ENCODE assay signal across 31 mouse cellular contexts in genomic region chr6:99751308-99751707, GRCm38 (mm10). TPM values are rescaled to one million over a fixed set of nuclear protein-coding genes. Genes with fewer than 3 reads are reported as not detected.
DNase-seq lines count a peak whose midpoint lies in the region; ATAC-seq lines count a peak whose summit lies in the region.
"Had no signal": no experiment of that assay in that cellular context is flagged by ENCODE, and none has a peak within 500 bp of the region (broad histone marks: within the 10 kb centered on the region; RNA-seq: fewer than 3 reads in every experiment).

No protein-coding gene starts in this region.

- H3K36me3 ChIP-seq in hindbrain, embryonic 12.5 days, result no peaks in the 10 kb centered on the region
- H3K36me3 ChIP-seq in hindbrain, embryonic 13.5 days, result no peaks in the 10 kb centered on the region
- H3K36me3 ChIP-seq: embryonic facial prominence, embryonic 13.5 days; G1E; heart, embryonic 15.5 days had no signal

- H3K4me1 ChIP-seq in hindbrain, embryonic 12.5 days, result no peaks in the 10 kb centered on the region
- no peaks in the 10 kb centered on the region for H3K4me1 ChIP-seq in hindbrain, embryonic 13.5 days (replicated peaks)
- H3K4me1 ChIP-seq: embryonic facial prominence, embryonic 13.5 days; heart, embryonic 15.5 days; megakaryocyte, embryonic 14.5 days had no signal

- peaks cover 4% of the 10 kb centered on the region; the same call in 1 of the 2 replicates for H3K27me3 ChIP-seq in hindbrain, embryonic 12.5 days
- H3K27me3 ChIP-seq in hindbrain, embryonic 13.5 days, result 0 out of 2 replicates have a peak, but pooled peaks cover 18% of the 10 kb centered on the region
- H3K27me3 ChIP-seq: embryonic facial prominence, embryonic 13.5 days had no signal

- no peak overlapping the region for H3K4me2 ChIP-seq in hindbrain, embryonic 12.5 days (replicated peaks)
- no peak overlapping the region for H3K4me2 ChIP-seq in hindbrain, embryonic 13.5 days
- H3K4me2 ChIP-seq: embryonic facial prominence, embryonic 13.5 days; heart, embryonic 15.5 days; lung, embryonic 14.5 days had no signal

- no peak overlapping the region for H3K9ac ChIP-seq in hindbrain, embryonic 12.5 days
- H3K9ac ChIP-seq in hindbrain, embryonic 13.5 days, result no peak overlapping the region
- H3K9ac ChIP-seq: embryonic facial prominence, embryonic 13.5 days; heart, embryonic 15.5 days; liver, embryonic 14.5 days; lung, embryonic 14.5 days had no signal

- intact Hi-C loops in heart, postnatal 14 days (cut with DNase I), result no loop called here

- WGBS in hindbrain, embryonic 12.5 days, result 69% methylated on average over 6 of the region's 6 CpGs
- WGBS in hindbrain, embryonic 13.5 days, result 59% methylated on average over 6 of the region's 6 CpGs

- no peaks in the 10 kb centered on the region for H3K9me3 ChIP-seq in hindbrain, embryonic 12.5 days (replicated peaks)
- no peaks in the 10 kb centered on the region for H3K9me3 ChIP-seq in hindbrain, embryonic 13.5 days
- H3K9me3 ChIP-seq: embryonic facial prominence, embryonic 13.5 days; heart, embryonic 15.5 days had no signal

- peak; percentile 24 to 47 for DNase-seq in right cerebral cortex, postnatal 10 days (ENCODE audit: low spot score in 2 of 2)
- no peak for DNase-seq in right cerebral cortex, adult 18-20 months
- DNase-seq in layer of hippocampus, adult 8-10 months (ENCODE audit: low spot score in 2 of 2), result peak; percentile 15 to 20
- DNase-seq in heart, postnatal 14 days, result no peak
- no peak for DNase-seq in kidney, postnatal 25 days
- DNase-seq: adrenal gland, postnatal 36 days; B cell, adult 2 months; cerebellum, adult 18-20 months; cerebellum, postnatal 14 days; heart, postnatal 4 days; kidney, postnatal 36 days; lung, embryonic 14.5 days; lung, postnatal 36 days; right cerebral cortex, postnatal 25 days; spleen, adult 18-20 months had no signal

- ATAC-seq in hindbrain, embryonic 12.5 days (ENCODE audit: low FRiP score), result 0 out of 2 replicates have a peak, but pooled peaks have one; percentile 26
- no peak for ATAC-seq in hindbrain, embryonic 13.5 days (ENCODE audit: low FRiP score)
- ATAC-seq: intestine, postnatal 0 days; Patski had no signal

- H3K4me3 ChIP-seq in hindbrain, embryonic 12.5 days, result no peak overlapping the region
- no peak overlapping the region for H3K4me3 ChIP-seq in hindbrain, embryonic 13.5 days
- H3K4me3 ChIP-seq: embryonic facial prominence, embryonic 13.5 days; heart, embryonic 15.5 days; megakaryocyte, embryonic 14.5 days had no signal

- no peak overlapping the region for H3K27ac ChIP-seq in hindbrain, embryonic 12.5 days
- no peak overlapping the region for H3K27ac ChIP-seq in hindbrain, embryonic 13.5 days
- H3K27ac ChIP-seq: embryonic facial prominence, embryonic 13.5 days; heart, embryonic 15.5 days; liver, embryonic 14.5 days had no signal

RNA-seq across cellular contexts. Expression of gene Prok2, which starts 25.1 kb away (rescaled TPM):
- polyA plus RNA-seq in hindbrain, embryonic 12.5 days (2016; fragmentation: Nextera tagmentation; extraction: Ambion mirVana), result 0.14 TPM in 1 of 2 replicates, not detected in the other
- 0.12 and 0.26 TPM in 2 replicates for polyA plus RNA-seq in hindbrain, embryonic 13.5 days (2015; fragmentation: Nextera tagmentation; extraction: Ambion mirVana)
- total RNA-seq in layer of hippocampus, adult 8-10 months (2022), result under 1 TPM in 3 of 4 experiments, not detected in 1; 0.45 to 0.60 (median 0.59) TPM
- not detected for total RNA-seq in heart, postnatal 14 days (2021)
- total RNA-seq: adrenal gland, adult 18-20 months; adrenal gland, postnatal 36 days; CH12.LX; gastrocnemius, adult 8-10 months; heart, postnatal 4 days; monocyte, adult 5-6 weeks had no signal
- polyA plus RNA-seq: G1E; gonadal fat pad, adult 2 months; intestine, postnatal 0 days; kidney, embryonic 14.5 days; Patski had no signal

RNA-seq across cellular contexts. Expression of gene Gpr27, which starts 58.8 kb away (rescaled TPM):
- 7.8 and 10.2 TPM in 2 replicates for polyA plus RNA-seq in hindbrain, embryonic 12.5 days (2016; fragmentation: Nextera tagmentation; extraction: Ambion mirVana)
- polyA plus RNA-seq in hindbrain, embryonic 13.5 days (2015; fragmentation: Nextera tagmentation; extraction: Ambion mirVana), result 9.8 and 10.2 TPM in 2 replicates
- 10 to 100 TPM; 39.7 to 52.1 (median 46.9) TPM for total RNA-seq in layer of hippocampus, adult 8-10 months (2022)
- total RNA-seq in heart, postnatal 14 days (2021), result 1 to 10 TPM; 2.8 to 3.4 TPM
- total RNA-seq: CH12.LX; monocyte, adult 5-6 weeks; neutrophil, adult 5-6 weeks had no signal
- polyA plus RNA-seq: G1E had no signal

Comparison
In these comparisons a context has a peak if more than half of its experiments do, and no peak if none do; other contexts are left out.
1. DNase-seq: peak in right cerebral cortex, postnatal 10 days (2 of 2) and layer of hippocampus, adult 8-10 months (2 of 2); none in right cerebral cortex, adult 18-20 months (single experiment), heart, postnatal 14 days (0 of 2) and kidney, postnatal 25 days (0 of 2).
2. RNA of gene Gpr27, which starts 58.8 kb away (total RNA-seq): 39.7 to 52.1 TPM in layer of hippocampus, adult 8-10 months; 2.8 to 3.4 TPM in heart, postnatal 14 days; every median in the first group is over 4 times any median in the second.